Mouse (Mus musculus) CH12.LX (cell line): Measurements from ENCODE around the gene Mt1. TPM values are rescaled to one million over a fixed set of nuclear protein-coding genes. Genes with fewer than 3 reads are reported as not detected.

Source experiments
- DNase-seq: peaks from one replicate; pipeline ENCODE4 v3.0.0-alpha.2; 2013; ENCODE audit errors: extremely low read depth
- H3K27ac ChIP-seq: 2 replicates; pipeline ENCODE4 v1.5.1; 2012; ENCODE audit warnings: low read depth, mild to moderate bottlenecking, control low read depth, moderate library complexity; ENCODE audit not compliant: insufficient read depth
- H3K27me3 ChIP-seq: replicated peaks from 2 replicates; pipeline ENCODE3; 2012; ENCODE audit warnings: inconsistent platforms
- H3K36me3 ChIP-seq, 2 experiments: replicated peaks in 1 of 2; 2 replicates each; pipeline versions ENCODE3 to v1.6.1; 2012; ENCODE audit warnings: inconsistent platforms in 1 of 2, low read length in 1 of 2, mild to moderate bottlenecking in 1 of 2, mixed read lengths in 1 of 2, moderate library complexity in 1 of 2; ENCODE audit not compliant: control insufficient read depth in 1 of 2, insufficient read depth in 1 of 2
- H3K4me1 ChIP-seq, 2 experiments: 2 replicates each; pipeline ENCODE4 v1.6.1; 2012; ENCODE audit warnings: inconsistent platforms in 1 of 2, moderate library complexity in 1 of 2; ENCODE audit not compliant: insufficient read depth in 2 of 2, control insufficient read depth in 1 of 2
- H3K4me2 ChIP-seq: 2 replicates; pipeline ENCODE4 v1.6.1; 2012; ENCODE audit warnings: low read depth, mild to moderate bottlenecking, control low read depth; ENCODE audit not compliant: poor library complexity, insufficient read depth, severe bottlenecking
- H3K4me3 ChIP-seq, 3 experiments: fragments of 150-350 bp in 1 of 3; sonication (generic) in 1 of 3; replicated peaks in 1 of 3; 2 replicates each; pipeline versions ENCODE3 to v1.5.1; 2011 to 2012; ENCODE audit warnings: low read depth in 2 of 3, low read length in 2 of 3, mild to moderate bottlenecking in 2 of 3, moderate library complexity in 2 of 3, control low read depth in 1 of 3, improper control_type of control experiment in 1 of 3, inconsistent platforms in 1 of 3, mixed read lengths in 1 of 3; ENCODE audit not compliant: poor library complexity in 1 of 3
- H3K79me2 ChIP-seq: replicated peaks from 2 replicates; pipeline ENCODE4 v1.6.1; 2012; ENCODE audit warnings: mild to moderate bottlenecking, moderate library complexity; ENCODE audit not compliant: control insufficient read depth, poor library complexity, insufficient read depth, severe bottlenecking; ENCODE audit errors: extremely low read depth
- H3K9ac ChIP-seq: 2 replicates; pipeline ENCODE4 v1.6.1; 2012; ENCODE audit warnings: low read depth, mild to moderate bottlenecking, control low read depth, moderate library complexity; ENCODE audit not compliant: insufficient read depth
- H3K9me3 ChIP-seq: replicated peaks from 2 replicates; pipeline ENCODE3; 2012; ENCODE audit warnings: low read length, inconsistent platforms, mixed read lengths
- BHLHE40 ChIP-seq: IDR thresholded peaks from 2 replicates; pipeline ENCODE4 v1.6.1; 2011; ENCODE audit warnings: mild to moderate bottlenecking, low read depth, low read length, improper control_type of control experiment
- CHD1 ChIP-seq: IDR thresholded peaks from 2 replicates; pipeline ENCODE4 v1.6.1; 2012; ENCODE audit warnings: low read depth, low read length, improper control_type of control experiment, inconsistent platforms
- CHD2 ChIP-seq: IDR thresholded peaks from 2 replicates; pipeline ENCODE4 v1.6.1; 2011; ENCODE audit warnings: low read length, improper control_type of control experiment
- CTCF ChIP-seq, 2 experiments: IDR thresholded peaks in 1 of 2; conservative IDR thresholded peaks in 1 of 2; 2 replicates each; pipeline ENCODE4 v1.5.1; 2011 to 2012; ENCODE audit warnings: low read depth in 2 of 2, low read length in 2 of 2, improper control_type of control experiment in 1 of 2, inconsistent platforms in 1 of 2, mild to moderate bottlenecking in 1 of 2, moderate library complexity in 1 of 2
- ELF1 ChIP-seq: IDR thresholded peaks from 2 replicates; pipeline ENCODE4 v1.6.1; 2014; ENCODE audit warnings: low read depth, mild to moderate bottlenecking, inconsistent platforms, low read length, improper control_type of control experiment
- ETS1 ChIP-seq: conservative IDR thresholded peaks from 2 replicates; pipeline ENCODE4 v1.6.1; 2012; ENCODE audit warnings: low read depth, mild to moderate bottlenecking, inconsistent platforms, low read length, improper control_type of control experiment, moderate library complexity
- GABPA ChIP-seq: IDR thresholded peaks from 2 replicates; pipeline ENCODE4 v1.6.1; 2012; ENCODE audit warnings: low read depth, low read length, improper control_type of control experiment, inconsistent platforms; ENCODE audit not compliant: insufficient replicate concordance
- HCFC1 ChIP-seq: IDR thresholded peaks from 2 replicates; pipeline ENCODE4 v1.6.1; 2012; ENCODE audit warnings: low read depth, mild to moderate bottlenecking, inconsistent platforms, low read length, improper control_type of control experiment
- IRF4 ChIP-seq: IDR thresholded peaks from 2 replicates; pipeline ENCODE4 v1.6.1; 2014; ENCODE audit warnings: low read depth, mild to moderate bottlenecking, inconsistent platforms, low read length, improper control_type of control experiment
- JUND ChIP-seq: conservative IDR thresholded peaks from 2 replicates; pipeline ENCODE4 v1.6.1; 2011; ENCODE audit warnings: low read depth, low read length, improper control_type of control experiment
- KAT2A ChIP-seq: IDR thresholded peaks from 2 replicates; pipeline ENCODE4 v1.6.1; 2012; ENCODE audit warnings: low read length, improper control_type of control experiment, inconsistent platforms; ENCODE audit not compliant: insufficient replicate concordance
- MAFK ChIP-seq: IDR thresholded peaks from 2 replicates; pipeline ENCODE4 v1.6.1; 2011; ENCODE audit warnings: low read length, improper control_type of control experiment; ENCODE audit not compliant: insufficient replicate concordance
- MAX ChIP-seq: IDR thresholded peaks from 2 replicates; pipeline ENCODE4 v1.6.1; 2011; ENCODE audit warnings: low read length, improper control_type of control experiment
- MAZ ChIP-seq: IDR thresholded peaks from 2 replicates; pipeline ENCODE4 v1.6.1; 2012; ENCODE audit warnings: low read depth, mild to moderate bottlenecking, inconsistent platforms, low read length, improper control_type of control experiment, moderate library complexity
- MEF2A ChIP-seq: IDR thresholded peaks from 2 replicates; pipeline ENCODE4 v1.6.1; 2014; ENCODE audit warnings: low read depth, mild to moderate bottlenecking, inconsistent platforms, low read length, improper control_type of control experiment, borderline replicate concordance
- MXI1 ChIP-seq: IDR thresholded peaks from 2 replicates; pipeline ENCODE4 v1.6.1; 2011; ENCODE audit warnings: mild to moderate bottlenecking, low read depth, low read length, improper control_type of control experiment
- MYC ChIP-seq: IDR thresholded peaks from 2 replicates; pipeline ENCODE4 v1.6.1; 2011; ENCODE audit warnings: low read depth, mild to moderate bottlenecking, improper control_type of control experiment, low read length
- PAX5 ChIP-seq: IDR thresholded peaks from 2 replicates; pipeline ENCODE4 v1.6.1; 2012; ENCODE audit warnings: low read length, inconsistent platforms, mixed read lengths
- POLR2A ChIP-seq: IDR thresholded peaks from 2 replicates; pipeline ENCODE4 v1.6.1; 2011; ENCODE audit warnings: low read depth, mild to moderate bottlenecking, improper control_type of control experiment, low read length
- POLR2AphosphoS2 ChIP-seq: IDR thresholded peaks from 2 replicates; pipeline ENCODE4 v1.6.1; 2011; ENCODE audit warnings: low read depth, low read length, improper control_type of control experiment
- SIN3A ChIP-seq: IDR thresholded peaks from 2 replicates; pipeline ENCODE4 v1.6.1; 2012; ENCODE audit warnings: low read length, improper control_type of control experiment, inconsistent platforms
- SMC3 ChIP-seq: IDR thresholded peaks from 2 replicates; pipeline ENCODE4 v1.6.1; 2011; ENCODE audit warnings: low read depth, low read length, improper control_type of control experiment
- TBP ChIP-seq: conservative IDR thresholded peaks from 2 replicates; pipeline ENCODE4 v1.6.1; 2011; ENCODE audit warnings: low read depth, low read length, improper control_type of control experiment
- TCF12 ChIP-seq: IDR thresholded peaks from 2 replicates; pipeline ENCODE4 v1.6.1; 2014; ENCODE audit warnings: low read depth, mild to moderate bottlenecking, inconsistent platforms, low read length, improper control_type of control experiment
- USF1 ChIP-seq: IDR thresholded peaks from 2 replicates; pipeline ENCODE4 v1.6.1; 2014; ENCODE audit warnings: low read depth, mild to moderate bottlenecking, inconsistent platforms, low read length, improper control_type of control experiment
- USF2 ChIP-seq: conservative IDR thresholded peaks from 2 replicates; pipeline ENCODE4 v1.6.1; 2011; ENCODE audit warnings: low read depth, low read length, improper control_type of control experiment
- ZC3H11A ChIP-seq: IDR thresholded peaks from 2 replicates; pipeline ENCODE4 v1.6.1; 2012; ENCODE audit warnings: low read depth, mild to moderate bottlenecking, inconsistent platforms, low read length, improper control_type of control experiment
- ZMIZ1 ChIP-seq: IDR thresholded peaks from 2 replicates; pipeline ENCODE4 v1.6.1; 2012; ENCODE audit warnings: low read depth, mild to moderate bottlenecking, inconsistent platforms, low read length, improper control_type of control experiment
- ZNF384 ChIP-seq: IDR thresholded peaks from 2 replicates; pipeline ENCODE4 v1.6.1; 2012; ENCODE audit warnings: low read depth, low read length, improper control_type of control experiment, inconsistent platforms
- dilution Hi-C: fragments of 300-500 bp; cut with MboI; formaldehyde crosslinking; loops from 2 replicates; pipeline ENCODE4 v1.14.3; 2020; ENCODE audit warnings: low sequenced_read_pairs; ENCODE audit not compliant: extremely low pct_unique_long_range_greater_than_20kb, extremely low pct_ligation_motif_present
- in situ Hi-C: fragments of 300-500 bp; cut with MboI; formaldehyde crosslinking; loops from 3 replicates; pipeline ENCODE4 v1.14.3; 2019; ENCODE audit warnings: low sequenced_read_pairs, low pct_ligation_motif_present, low pct_unique_long_range_greater_than_20kb, mixed read lengths
- polyA plus RNA-seq: library from polyadenylated mRNA; unstranded; fragments of >175 nt; gene quantifications from 2 replicates; pipeline ENCODE4 v1.2.1, GENCODE M21; 2012; ENCODE audit warnings: low read depth; ENCODE audit not compliant: insufficient read length
- total RNA-seq, 2 experiments: library from RNA; depleted of rRNA; stranded (reverse); fragments of 300-350 nt in 1 of 2; fragments of >200 nt in 1 of 2; gene quantifications; 2 replicates each; pipeline ENCODE4 v1.2.3; 2012 to 2014

Mt1 gene
- total and polyA plus RNA-seq, 3 experiments = 19.9 to 239 (median 62.7) TPM

DNA sequence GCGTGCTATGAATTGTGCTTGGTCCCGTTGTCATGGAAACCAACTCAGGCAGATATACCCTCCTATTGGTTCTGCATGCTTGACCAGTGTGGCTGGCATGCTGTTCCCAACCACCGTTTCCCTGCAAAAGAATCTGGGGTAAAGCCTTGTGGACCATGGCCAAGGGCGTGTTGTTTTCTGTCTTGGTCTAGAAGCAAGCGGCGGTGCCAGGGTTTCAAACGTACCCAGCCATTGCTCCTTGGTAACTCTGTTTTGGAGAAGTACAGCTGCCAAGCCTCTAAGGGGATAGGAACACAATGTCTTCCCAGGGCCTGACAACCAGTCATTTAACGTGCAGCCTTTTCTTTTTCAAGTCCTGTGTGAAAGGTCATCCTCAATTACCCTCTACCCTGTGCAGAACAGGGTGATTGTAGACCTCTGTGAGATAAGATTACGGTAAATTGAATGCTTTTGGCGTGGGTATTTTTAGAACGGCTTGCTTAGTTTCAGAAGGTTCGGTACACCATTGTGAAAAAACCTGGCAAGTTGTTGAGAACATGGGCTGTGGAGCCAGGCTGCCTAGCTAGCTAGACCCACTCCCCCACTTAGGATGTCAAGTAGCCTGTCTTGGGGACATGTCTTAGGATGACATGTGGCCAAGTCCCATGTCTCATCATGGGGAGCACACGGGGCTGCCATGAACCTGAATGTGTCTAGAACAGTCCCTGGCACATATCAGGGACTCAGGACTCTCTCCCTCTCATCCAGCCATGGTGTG is 10.6 kb downstream of the Mt1 start:
- TF ChIP-seq IRF4 = no peak
- TF ChIP-seq POLR2AphosphoS2 = no peak
- TF ChIP-seq CHD2 = no peak
- TF ChIP-seq USF2 = no peak
- TF ChIP-seq PAX5 = no peak
- TF ChIP-seq USF1 = no peak
- TF ChIP-seq MXI1 = no peak
- DNase-seq = no peak
- H3K27me3 ChIP-seq = peaks cover 40% of the 10 kb centered on the region
- H3K9ac ChIP-seq = no peak overlapping the region
- no peaks in the 10 kb centered on the region for H3K36me3 ChIP-seq
- H3K4me3 ChIP-seq = no peak overlapping the region
- H3K27ac ChIP-seq = peak overlapping the region; percentile 37
- dilution Hi-C loops = no loop called here
- H3K79me2 ChIP-seq = no peaks in the 10 kb centered on the region
- in situ Hi-C loops = loop anchor here (5.0 to 25.0 kb wide), 2 partner anchors 87 to 502 kb away; no protein-coding TSS in a partner anchor
- no peak overlapping the region for H3K4me2 ChIP-seq
- peaks cover 42 to 45% of the 10 kb centered on the region in 2 experiments for H3K4me1 ChIP-seq
- no peaks in the 10 kb centered on the region for H3K9me3 ChIP-seq

DNA sequence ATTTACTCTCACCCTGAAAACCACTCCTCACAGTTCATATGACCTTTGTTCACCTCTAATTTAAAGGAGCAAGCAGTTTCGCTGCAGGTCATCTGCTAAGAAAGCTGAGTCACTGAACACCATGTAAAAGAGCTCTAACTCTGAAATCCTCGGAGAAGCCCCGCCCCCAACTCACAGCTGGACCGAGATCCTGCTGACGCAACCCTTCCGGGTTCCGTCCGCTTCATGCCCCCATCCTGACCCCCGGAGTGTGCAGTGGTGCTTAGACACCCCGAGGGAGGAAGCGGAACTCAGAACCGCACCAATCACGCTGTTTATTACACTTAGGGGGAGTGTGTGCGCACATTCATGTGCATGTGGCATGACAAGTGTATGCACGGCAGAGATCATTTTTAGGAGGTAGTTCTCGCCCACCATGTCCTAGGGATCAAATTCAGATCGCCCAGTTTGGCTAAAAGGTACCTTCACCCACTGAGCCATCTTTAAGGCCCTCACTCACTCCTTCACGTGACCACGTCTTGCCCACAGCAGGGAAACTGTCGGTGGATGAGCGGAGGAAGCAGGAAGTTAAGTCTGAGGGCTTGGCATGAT is 12.3 kb downstream of the Mt1 start:
- dilution Hi-C loops = no loop called here
- DNase-seq = peak; percentile 63
- peak overlapping the region in 1 of 3 experiments; percentile 43 for H3K4me3 ChIP-seq
- TF ChIP-seq CHD1 (no peak), BHLHE40 (peak; percentile 90), USF1 (peak; percentile 73), POLR2A (peak; percentile 69), KAT2A (0 out of 2 replicates have a peak, but pooled peaks have one; percentile 50), SMC3 (no peak), SIN3A (peak; percentile 85), GABPA (no peak), TCF12 (peak; percentile 88), IRF4 (no peak), ZNF384 (no peak), MAX (peak; percentile 70), JUND (0 out of 2 replicates have a peak, but pooled peaks have one; percentile 42), HCFC1 (peak; percentile 70), MAFK (peak; percentile 92), CHD2 (peak; percentile 44), TBP (peak; percentile 58; the same call in 1 of the 2 replicates), ZMIZ1 (0 out of 2 replicates have a peak, but pooled peaks have one; percentile 28), MAZ (peak; percentile 75), ETS1 (peak; percentile 94), USF2 (peak; percentile 60; the same call in 1 of the 2 replicates), PAX5 (no peak), CTCF (conservative IDR thresholded peaks at IDR 0.05 in 1 of 2, IDR thresholded peaks at IDR 0.05 in 1 of 2; ENCODE audit: low read depth in 2 of 2, low read length in 2 of 2) (no peak), MXI1 (peak; percentile 73), ELF1 (peak; percentile 95), ZC3H11A (no peak), MEF2A (peak; percentile 52; the same call in 1 of the 2 replicates), MYC (peak; percentile 81; the same call in 1 of the 2 replicates)

More for the DNA sequence above, 12.3 kb downstream of the Mt1 start:
- H3K4me1 ChIP-seq = peaks cover 31 to 32% of the 10 kb centered on the region in 2 experiments
- H3K36me3 ChIP-seq = no peaks in the 10 kb centered on the region
- H3K27ac ChIP-seq = peak overlapping the region; percentile 84
- peaks cover 35% of the 10 kb centered on the region for H3K27me3 ChIP-seq
- peak overlapping the region; percentile 93 for H3K4me2 ChIP-seq
- in situ Hi-C loops = loop anchor here (5.0 to 25.0 kb wide), 2 partner anchors 89 to 504 kb away; no protein-coding TSS in a partner anchor
- H3K79me2 ChIP-seq = no peaks in the 10 kb centered on the region
- H3K9me3 ChIP-seq = no peaks in the 10 kb centered on the region
- H3K9ac ChIP-seq = peak overlapping the region; percentile 86
